Mouse (Mus musculus) heart, adult 2 months (tissue): ENCODE measurements at regions not wholly inside any gene's neighbourhood (a gene's known extent, or its start where the extent isn't known, plus 50 kb on each side); places are given as distances from the start of the nearest gene placed in this dataset.

Experiments used
- CTCF ChIP-seq: fragments of 200-600 bp; IDR thresholded peaks from 2 replicates; pipeline ENCODE4 v1.8.1; 2022; ENCODE audit warnings: antibody characterized with exemption, mild to moderate bottlenecking, moderate library complexity
- EP300 ChIP-seq: fragments of 200-500 bp; IDR thresholded peaks from 2 replicates; pipeline ENCODE4 v1.6.1; 2011; ENCODE audit warnings: low read depth, low read length, control low read depth; ENCODE audit not compliant: insufficient read depth
- POLR2A ChIP-seq: fragments of 200-500 bp; IDR thresholded peaks from 2 replicates; pipeline ENCODE4 v1.6.1; 2011; ENCODE audit warnings: mild to moderate bottlenecking, low read depth, low read length, control low read depth; ENCODE audit not compliant: insufficient read depth

DNA sequence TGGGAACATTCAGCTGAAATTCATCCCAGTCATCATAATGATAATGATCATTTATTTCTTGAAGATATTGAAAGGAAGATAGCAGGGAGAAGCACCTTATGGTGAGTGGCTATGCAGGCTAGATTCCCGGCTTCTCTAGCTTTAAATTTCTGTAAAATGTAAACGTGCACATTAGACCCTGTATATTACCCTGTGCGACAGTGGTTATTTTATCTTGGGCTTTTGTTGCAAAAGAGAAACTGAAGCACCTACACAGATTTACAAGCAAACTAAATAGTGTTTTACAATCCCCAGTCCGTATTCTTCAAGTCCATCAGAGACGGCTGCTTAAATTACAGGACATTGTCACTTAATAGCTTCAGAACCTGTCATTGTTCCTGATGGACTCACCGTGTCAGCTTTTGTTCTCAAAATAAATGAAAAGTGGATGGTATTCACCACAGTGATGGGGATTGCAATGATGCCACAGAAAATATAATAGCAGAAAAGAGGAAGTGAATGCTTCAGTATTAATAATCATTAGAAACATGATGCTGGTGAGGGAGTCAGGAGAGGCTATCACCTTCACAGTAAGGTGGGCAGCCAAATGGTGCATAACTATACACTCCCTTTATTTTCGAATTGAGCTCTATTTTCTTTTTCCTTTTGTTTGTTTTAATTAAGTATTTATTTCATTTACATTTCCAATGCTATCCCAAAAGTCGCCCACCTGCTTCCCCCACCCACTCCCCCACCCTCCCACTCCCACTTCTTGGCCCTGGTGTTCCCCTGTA is 141.0 kb downstream of the AI429214 start:
- TF ChIP-seq CTCF (no peak), POLR2A (no peak), EP300 (no peak)
